Mouse (Mus musculus): Measurements from ENCODE around the gene Fem1b. TPM values are rescaled to one million over a fixed set of nuclear protein-coding genes. Genes with fewer than 3 reads are reported as not detected.

Gene Fem1b
- polyA plus RNA-seq, 1 experiment from 2014 or later = 21.2 TPM

DNA sequence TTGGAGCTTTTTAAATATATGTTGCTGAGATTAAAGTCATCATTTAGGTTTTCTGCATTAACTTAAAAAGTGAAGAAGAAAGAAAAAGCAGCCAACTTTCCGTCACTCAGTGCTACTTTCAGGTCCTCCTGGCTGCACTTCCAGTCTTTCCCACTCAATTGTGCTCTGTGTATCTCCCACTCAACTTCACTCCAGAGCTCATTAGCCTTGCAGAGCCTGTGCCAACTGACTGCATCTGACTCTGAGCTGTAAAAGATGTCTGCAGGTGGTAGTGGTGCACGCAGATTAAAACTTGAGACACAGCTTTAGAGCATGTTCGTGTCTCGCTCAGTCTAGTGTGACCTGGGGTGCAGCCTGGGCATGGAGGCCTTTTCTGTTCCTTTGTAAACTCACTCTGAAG lies 53.4 kb downstream of the Fem1b start:
- Histone ChIP-seq H3K27me3 (ENCODE audit: insufficient read depth, poor library complexity, severe bottlenecking) (peaks cover 17% of the 10 kb centered on the region; the same call in 1 of the 2 replicates), H3K4me3 (no peak overlapping the region), H3K36me3 (no peaks in the 10 kb centered on the region), H3K9me3 (no peaks in the 10 kb centered on the region), H3K4me1 (peaks cover 2% of the 10 kb centered on the region; the same call in 1 of the 2 replicates), H3K27ac (no peak overlapping the region)
- 85% methylated on average over 4 of the region's 4 CpGs for WGBS
- no peak for DNase-seq (ENCODE audit: low spot score)

DNA sequence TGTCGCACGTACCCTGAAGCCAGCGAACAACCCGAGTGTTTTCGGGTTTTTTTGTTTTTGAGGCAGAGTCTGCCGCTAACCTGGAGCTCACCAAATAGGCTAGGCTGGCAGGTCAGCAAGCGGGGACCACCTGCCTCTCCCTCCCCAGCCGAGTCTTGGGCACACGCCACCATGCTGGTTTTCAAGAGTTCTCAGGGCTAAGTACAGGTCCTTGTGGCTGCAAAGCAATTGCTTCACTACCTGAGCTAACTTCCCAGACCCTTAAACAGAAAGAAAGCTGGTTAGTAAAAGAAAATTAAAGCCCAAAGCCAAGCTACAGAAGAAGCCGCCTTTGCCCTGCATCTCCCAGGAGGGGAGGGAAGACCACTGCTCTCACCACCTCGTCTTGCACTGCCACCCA lies 61.4 kb downstream of the Fem1b start:
- Histone ChIP-seq H3K9me3 (no peaks in the 10 kb centered on the region), H3K4me1 (peaks cover 26% of the 10 kb centered on the region)
- WGBS = 78% methylated on average over 11 of the region's 11 CpGs

DNA sequence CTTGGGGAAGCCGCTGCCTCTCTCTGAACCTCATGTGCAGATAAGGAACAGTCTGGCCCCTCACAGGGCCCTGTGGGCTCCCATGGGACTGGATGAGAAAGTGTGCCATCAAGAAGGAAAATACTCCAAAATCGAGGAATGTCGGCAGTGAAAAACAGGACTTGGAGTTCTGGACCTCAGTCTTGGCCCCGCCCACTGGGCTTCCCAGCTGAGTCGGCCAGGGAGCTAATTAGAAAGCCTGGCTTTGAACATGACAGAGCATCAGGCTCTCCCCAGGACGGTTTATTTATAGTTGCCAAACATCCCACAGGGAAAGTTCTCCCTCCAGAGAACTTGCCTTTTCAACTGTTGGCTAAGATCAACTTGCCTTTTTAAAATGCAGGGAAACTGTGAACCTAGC lies 62.1 kb downstream of the Fem1b start:
- Histone ChIP-seq H3K27me3 (ENCODE audit: insufficient read depth, poor library complexity, severe bottlenecking) (no peaks in the 10 kb centered on the region), H3K4me3 (no peak overlapping the region), H3K36me3 (no peaks in the 10 kb centered on the region), H3K27ac (0 out of 2 replicates have a peak overlapping the region, but pooled peaks have one; percentile 23), H3K4me1 (peaks cover 27% of the 10 kb centered on the region), H3K9me3 (no peaks in the 10 kb centered on the region)
- no peak for DNase-seq (ENCODE audit: low spot score)
- WGBS = 36% methylated on average over 6 of the region's 6 CpGs

More for the DNA sequence above, 61.4 kb downstream of the Fem1b start:
- H3K36me3 ChIP-seq = no peaks in the 10 kb centered on the region
- DNase-seq (ENCODE audit: low spot score) = no peak
- H3K27ac ChIP-seq = no peak overlapping the region
- H3K4me3 ChIP-seq = no peak overlapping the region
- no peaks in the 10 kb centered on the region for H3K27me3 ChIP-seq (ENCODE audit: insufficient read depth, poor library complexity, severe bottlenecking)

DNA sequence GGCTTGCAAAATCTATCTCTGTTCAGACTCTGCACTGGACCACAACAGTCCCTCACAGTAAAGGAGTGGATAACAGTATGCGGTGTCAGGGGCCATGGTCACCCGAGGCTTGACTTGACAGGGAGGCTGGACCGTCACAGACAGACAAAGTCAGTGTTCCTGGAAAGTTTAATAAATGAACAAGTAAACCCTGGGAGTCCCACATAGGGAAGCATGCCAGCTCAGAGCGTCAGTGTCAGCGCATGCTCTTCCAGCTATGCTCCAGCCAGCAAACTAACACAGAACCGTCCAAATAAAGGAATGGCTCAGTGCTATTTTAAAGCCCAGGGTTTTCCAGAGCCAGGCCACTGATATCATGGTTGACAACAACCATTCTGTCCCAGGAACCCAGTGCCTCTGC lies 65.1 kb downstream of the Fem1b start:
- no peak for DNase-seq (ENCODE audit: low spot score)
- no peaks in the 10 kb centered on the region for H3K9me3 ChIP-seq
- H3K27me3 ChIP-seq (ENCODE audit: insufficient read depth, poor library complexity, severe bottlenecking) = no peaks in the 10 kb centered on the region
- no peak overlapping the region for H3K4me3 ChIP-seq
- WGBS = 53% methylated on average over 6 of the region's 6 CpGs
- peak overlapping the region; percentile 70 for H3K27ac ChIP-seq
- peaks cover 34% of the 10 kb centered on the region for H3K4me1 ChIP-seq
- H3K36me3 ChIP-seq = no peaks in the 10 kb centered on the region

DNA sequence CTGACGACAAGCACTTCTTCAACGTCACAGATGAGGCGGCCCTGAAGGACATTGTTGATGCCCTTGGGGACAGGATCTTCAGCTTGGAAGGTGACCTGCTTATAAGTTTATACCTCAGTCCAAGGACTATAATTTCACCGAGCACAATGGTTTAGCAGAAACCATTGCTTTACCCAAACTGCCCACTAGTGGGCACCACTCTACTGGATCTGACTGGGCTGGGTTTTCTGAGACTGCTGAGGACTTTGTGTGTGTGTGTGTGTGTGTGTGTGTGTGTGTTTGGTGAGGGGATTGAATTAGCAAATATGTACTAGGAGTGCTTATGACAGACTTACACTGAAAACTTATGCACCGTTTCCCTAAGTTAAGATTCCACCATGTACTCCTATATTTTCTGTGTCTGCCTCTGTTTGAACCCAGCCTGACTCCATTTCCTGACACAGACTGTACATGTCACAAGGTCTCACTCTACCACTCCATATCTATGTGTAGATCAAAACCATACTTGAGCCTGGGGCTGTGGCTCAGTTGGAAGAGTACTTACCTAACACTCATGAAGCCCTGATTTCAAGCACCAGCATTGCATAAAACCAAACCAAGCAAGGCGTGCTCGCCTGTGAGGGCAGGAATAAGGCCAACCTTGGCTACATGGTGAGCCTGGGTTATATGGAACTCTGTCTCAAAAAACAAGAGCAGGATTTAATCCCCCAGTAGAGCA lies 67.0 kb downstream of the Fem1b start:
- no peaks in the 10 kb centered on the region for H3K36me3 ChIP-seq
- DNase-seq (ENCODE audit: low spot score) = no peak
- H3K9me3 ChIP-seq = no peaks in the 10 kb centered on the region
- H3K4me1 ChIP-seq = peaks cover 33% of the 10 kb centered on the region
- H3K27ac ChIP-seq = no peak overlapping the region
- no peak overlapping the region for H3K4me3 ChIP-seq
- 47% methylated on average over 7 of the region's 7 CpGs for whole genome bisulfite sequencing
- H3K27me3 ChIP-seq (ENCODE audit: insufficient read depth, poor library complexity, severe bottlenecking) = no peaks in the 10 kb centered on the region

Other genes starting within 250 kb of the Fem1b start
- gene Itga11, start 134.1 kb downstream of the Fem1b start, polyA plus RNA-seq (2016; fragmentation: Nextera tagmentation; extraction: Ambion mirVana) = 0.36 and 0.62 TPM in 2 replicates
- 17.7 and 21.4 TPM in 2 replicates for gene Cln6, start 26.9 kb upstream of the Fem1b start, polyA plus RNA-seq (2016; fragmentation: Nextera tagmentation; extraction: Ambion mirVana)
- gene Calml4, start 46.1 kb upstream of the Fem1b start, polyA plus RNA-seq (2016; fragmentation: Nextera tagmentation; extraction: Ambion mirVana) = 0.31 and 0.94 TPM in 2 replicates
- gene Pias1, start 176.0 kb upstream of the Fem1b start, polyA plus RNA-seq (2016; fragmentation: Nextera tagmentation; extraction: Ambion mirVana) = 40.8 and 43.8 TPM in 2 replicates

All from heart, embryonic 10.5 days (tissue).